Mouse (Mus musculus) lung, postnatal 0 days (tissue): Measurements from ENCODE around the gene Elavl2.

Experiments
- CTCF ChIP-seq: IDR thresholded peaks from 2 replicates; pipeline ENCODE4 v1.5.1; 2016; ENCODE audit warnings: antibody characterized with exemption, mild to moderate bottlenecking
- EP300 ChIP-seq: IDR thresholded peaks from 2 replicates; pipeline ENCODE4 v1.6.1; 2016; ENCODE audit warnings: antibody characterized with exemption, mild to moderate bottlenecking, control low read depth

GRCm38 (mm10) chr4:91349579-91349978, 51.0 kb downstream of the Elavl2 start:
- TF ChIP-seq EP300 (no peak), CTCF (no peak)
